Mouse (Mus musculus): ENCODE measurements at regions not wholly inside any gene's neighbourhood (a gene's known extent, or its start where the extent isn't known, plus 50 kb on each side); places are given as distances from the start of the nearest gene placed in this dataset.

GRCm38 (mm10) chr3:5497756-5498155, 252.8 kb upstream of the Gm8797 start:
- TF ChIP-seq POLR2A (IDR thresholded peaks at IDR 0.05; ENCODE audit: low read depth, low read length): no peak
- no peak for TF ChIP-seq CTCF (conservative IDR thresholded peaks at IDR 0.05; ENCODE audit: insufficient read depth, insufficient read length, low read depth, low read length)

Data from kidney, adult 2 months (tissue).